Mouse (Mus musculus): ENCODE results near the gene Dcp1b.

DNA sequence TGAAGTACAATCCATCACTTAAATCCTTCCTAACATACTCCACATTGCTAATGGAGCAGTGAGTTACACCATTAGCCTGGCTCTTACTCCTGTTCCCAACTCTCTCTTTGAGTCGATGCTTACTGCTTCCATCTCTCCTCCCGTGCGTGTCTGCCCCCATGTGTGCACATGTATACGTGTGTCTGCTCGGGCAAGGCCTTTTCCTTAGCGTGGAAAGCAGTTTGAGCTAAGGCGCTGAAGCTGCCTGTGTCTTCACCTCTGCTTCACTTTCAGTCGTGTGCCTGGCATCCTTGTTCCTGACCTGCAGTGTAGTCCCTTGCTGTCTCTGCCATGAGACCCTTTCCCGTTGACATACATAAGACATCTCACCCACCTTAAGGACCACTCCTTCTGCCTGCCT lies 7.2 kb downstream of the Dcp1b start:
- TF ChIP-seq ZNF384 (IDR thresholded peaks at IDR 0.05; ENCODE audit: low read depth, low read length) (no peak), ZC3H11A (IDR thresholded peaks at IDR 0.05; ENCODE audit: borderline replicate concordance, low read depth, low read length) (no peak), CHD2 (IDR thresholded peaks at IDR 0.05; ENCODE audit: low read depth, low read length) (no peak)
